Mouse (Mus musculus): ENCODE results near the gene Grap.

The Grap gene

GRCm38 (mm10) chr11:61683907-61684731 lies 31.1 kb downstream of the Grap start, which contains the start of gene Fam83g:
Gene Fam83g (plus strand): TSS chr11:61684091.
- DNase-seq (ENCODE audit: low spot score) = peak; percentile 74

- no peak for DNase-seq (ENCODE audit: low spot score)
These were observed 32.2 kb downstream of the Grap start for GRCm38 (mm10) chr11:61685119-61685725.

DNA sequence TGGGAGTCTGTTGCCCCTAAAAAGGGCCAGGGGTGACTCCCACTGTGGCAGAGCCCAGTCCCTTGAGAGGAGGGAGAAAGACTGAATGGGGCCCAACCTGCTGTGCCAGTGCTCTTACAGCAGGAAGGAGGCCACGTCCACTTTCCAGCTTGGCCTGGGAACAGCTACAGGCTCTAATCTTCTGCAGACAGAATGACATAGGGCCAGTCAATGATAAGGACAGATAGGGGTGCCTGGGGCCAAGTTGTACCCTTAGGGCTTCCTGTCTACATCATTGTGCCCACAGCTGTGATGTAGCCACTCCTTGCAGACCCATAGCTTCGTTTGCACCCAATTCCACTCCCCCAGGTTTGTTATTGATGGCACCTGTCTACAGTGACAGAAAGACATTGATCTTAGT lies 33.1 kb downstream of the Grap start:
- no peak for DNase-seq (ENCODE audit: low spot score)

GRCm38 (mm10) chr11:61686906-61687453 lies 33.9 kb downstream of the Grap start:
- no peak for DNase-seq (ENCODE audit: low spot score)

DNA sequence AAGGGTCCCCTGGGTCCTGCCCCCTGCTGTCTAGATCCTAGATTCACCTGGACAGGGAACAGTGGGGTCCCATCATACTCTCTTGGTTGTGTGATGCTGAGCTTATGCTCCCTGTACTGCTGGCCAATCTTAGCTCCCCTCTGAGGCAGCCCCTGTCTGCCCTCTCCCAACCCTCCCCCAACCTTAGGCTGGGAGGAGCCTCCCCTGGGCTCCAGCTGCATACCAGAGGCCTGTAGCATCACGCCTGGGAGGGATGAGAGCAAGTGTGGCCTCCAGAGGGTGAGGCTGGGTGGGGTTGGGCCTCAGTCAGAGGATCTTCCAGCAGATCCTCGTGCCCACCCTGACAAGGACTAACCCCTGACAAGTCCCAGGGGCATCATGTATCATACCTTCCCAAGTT lies 34.5 kb downstream of the Grap start:
- DNase-seq (ENCODE audit: low spot score) = no peak

DNA sequence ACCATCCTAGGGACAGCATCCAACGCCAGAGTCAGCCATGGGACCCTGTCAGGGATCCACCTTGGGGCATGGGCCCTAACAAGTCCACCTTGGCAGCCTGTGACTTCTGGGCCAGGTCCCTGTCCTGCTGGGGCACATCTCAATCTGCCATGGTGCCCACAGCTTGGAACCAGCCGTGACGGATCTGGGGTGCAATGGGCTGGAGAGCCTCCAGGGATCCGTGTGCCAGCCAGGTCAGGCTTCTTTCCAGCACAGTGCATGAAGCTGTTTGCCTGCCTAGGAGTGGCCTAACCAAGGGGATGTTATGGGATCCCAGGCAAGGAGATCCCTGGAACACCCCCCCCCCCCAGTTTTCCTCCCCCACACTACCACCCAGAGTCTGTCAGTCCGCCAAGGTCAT lies 39.9 kb downstream of the Grap start:
- no peak for DNase-seq (ENCODE audit: low spot score)

- DNase-seq (ENCODE audit: low spot score) = no peak
These were observed 45.8 kb downstream of the Grap start for GRCm38 (mm10) chr11:61698852-61699251.

DNA sequence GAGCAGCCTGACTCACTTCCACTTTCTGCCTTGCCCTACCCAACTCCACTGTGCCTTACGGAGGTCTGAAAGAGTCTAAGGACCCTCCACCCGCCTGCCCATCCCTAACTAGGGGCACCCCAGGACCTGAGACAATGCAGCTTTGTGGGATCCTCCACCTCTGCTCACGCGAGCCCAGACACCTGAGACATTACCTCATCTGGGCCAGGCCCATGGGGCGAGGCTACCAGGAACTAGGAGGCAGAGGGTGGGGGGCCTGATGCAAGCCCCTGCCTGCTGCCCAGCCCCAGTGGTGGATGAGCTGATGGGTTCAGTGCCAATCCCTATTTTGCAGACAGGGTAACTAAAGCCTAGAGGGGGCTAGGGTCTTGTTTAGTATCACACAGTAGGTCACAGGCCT lies 46.4 kb downstream of the Grap start:
- DNase-seq (ENCODE audit: low spot score) = no peak

DNA sequence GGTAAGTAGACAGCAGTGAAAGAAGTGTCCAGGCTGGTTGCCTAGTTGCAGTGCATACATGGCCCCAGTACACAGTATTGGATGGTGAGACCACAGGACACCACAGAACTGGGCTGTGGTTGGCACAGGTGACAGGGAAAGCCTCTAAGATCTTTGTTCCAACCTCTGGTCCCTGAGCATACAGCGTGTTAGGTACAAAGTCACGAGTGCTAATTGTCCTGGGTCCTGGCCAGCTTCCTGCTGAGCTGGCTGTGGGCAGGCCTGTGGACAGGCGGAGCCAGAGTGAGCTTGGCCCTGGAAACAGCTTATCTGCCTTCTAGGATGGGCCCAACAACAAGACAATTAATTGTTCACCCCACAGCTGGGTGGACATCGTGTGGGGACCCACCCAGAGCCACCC lies 46.9 kb downstream of the Grap start:
- DNase-seq (ENCODE audit: low spot score) = no peak

- DNase-seq (ENCODE audit: low spot score) = peak; percentile 36
These were observed 48.6 kb downstream of the Grap start for GRCm38 (mm10) chr11:61701696-61702095.

DNA sequence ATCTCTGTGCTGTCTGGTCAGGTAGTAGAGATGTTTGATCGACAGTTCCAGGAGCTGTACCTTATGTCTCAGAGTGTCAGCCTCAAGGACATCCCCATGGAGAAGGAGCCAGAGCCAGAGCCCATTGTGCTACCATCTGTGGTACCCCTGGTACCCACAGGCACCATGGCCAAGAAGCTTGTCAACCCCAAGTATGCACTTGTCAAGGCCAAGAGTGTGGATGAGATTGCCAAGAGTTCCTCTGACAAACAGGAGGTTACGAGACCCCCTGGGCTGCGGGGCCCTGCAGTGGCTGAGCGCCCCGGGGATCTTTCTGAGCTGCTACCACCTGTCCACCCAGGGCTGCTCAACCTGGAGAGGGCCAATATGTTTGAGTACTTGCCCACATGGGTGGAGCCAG lies 49.4 kb downstream of the Grap start:
- DNase-seq (ENCODE audit: low spot score) = no peak

DNA sequence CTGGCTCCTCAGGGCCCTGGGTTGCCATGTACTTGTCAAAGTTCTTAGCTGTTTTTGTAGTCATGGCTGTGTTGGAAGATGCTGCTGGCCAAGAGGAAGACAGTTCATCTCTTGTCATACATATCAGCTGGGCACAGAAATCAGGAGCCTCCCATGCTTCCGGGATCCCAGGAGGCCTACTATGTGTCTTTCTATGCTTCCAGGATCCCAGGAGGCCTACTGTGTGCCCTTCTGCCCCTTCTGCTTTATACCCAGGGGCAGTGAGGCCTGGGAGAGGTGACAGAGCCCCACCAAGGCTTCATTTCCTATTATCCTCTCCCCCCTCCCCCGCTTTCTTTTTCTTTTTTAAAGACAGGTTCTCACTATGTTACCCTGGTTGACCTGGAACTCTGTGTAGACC lies 52.5 kb downstream of the Grap start:
- DNase-seq (ENCODE audit: low spot score) = no peak

DNA sequence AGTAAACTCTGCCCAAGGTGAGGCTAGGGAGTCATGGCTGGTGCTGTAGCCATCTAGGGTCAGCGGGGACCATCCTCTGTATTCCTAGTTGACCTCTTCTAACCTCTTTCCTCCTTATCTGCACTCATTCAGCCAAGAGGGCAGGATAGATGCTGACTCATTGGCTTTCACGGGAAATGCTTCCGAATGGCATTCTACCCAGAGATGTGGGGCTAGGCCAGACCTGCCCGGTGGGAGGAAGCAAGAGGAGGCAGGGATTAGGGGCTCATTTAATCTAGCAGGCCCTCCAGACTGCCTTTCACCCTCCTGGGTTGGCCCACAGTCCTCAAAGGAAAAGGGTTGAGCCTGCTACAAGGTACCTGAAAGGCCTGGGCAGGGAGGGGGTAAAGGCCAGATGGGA lies 53.2 kb downstream of the Grap start:
- no peak for DNase-seq (ENCODE audit: low spot score)

- no peak for DNase-seq (ENCODE audit: low spot score)
These were observed 55.9 kb downstream of the Grap start for GRCm38 (mm10) chr11:61708928-61709327.

GRCm38 (mm10) chr11:61713157-61713855 lies 60.2 kb downstream of the Grap start:
- no peak for DNase-seq (ENCODE audit: low spot score)

DNA sequence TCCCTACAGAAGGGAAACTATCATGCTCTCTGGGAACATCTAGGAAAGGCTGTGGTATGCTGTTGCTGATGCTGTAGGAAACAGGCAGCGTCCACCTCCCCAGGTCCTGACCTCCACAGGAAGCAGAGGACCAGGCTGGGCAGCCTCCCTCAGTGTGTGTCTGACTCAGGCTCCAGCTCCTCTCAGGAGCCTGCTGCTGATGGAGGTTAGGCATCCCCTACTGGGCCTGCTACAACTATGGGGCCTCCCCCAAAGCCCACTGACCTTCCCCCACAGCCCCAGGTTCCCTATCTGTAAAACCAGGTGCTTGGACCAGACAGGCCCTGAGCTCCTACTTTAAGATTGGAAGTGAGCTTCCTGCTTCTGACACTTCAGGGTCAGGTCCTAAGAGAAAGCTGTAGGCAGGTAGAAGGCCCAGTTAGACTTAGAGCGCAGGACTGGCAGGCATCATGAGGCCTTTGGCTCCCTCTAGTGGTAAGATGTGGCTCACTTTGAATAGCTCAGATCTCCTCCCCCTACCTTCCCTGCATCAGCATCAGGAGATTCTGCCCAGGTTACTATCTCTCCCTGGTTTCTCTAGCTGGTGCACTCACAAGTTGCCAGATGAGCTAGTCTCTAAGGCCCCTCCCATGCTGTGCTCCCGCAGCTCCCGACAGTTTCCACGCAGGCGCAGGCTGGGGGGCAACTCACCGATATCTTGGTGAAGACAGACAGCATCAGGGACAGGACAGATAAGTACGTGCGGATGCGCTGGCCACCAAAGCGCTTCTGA lies 61.5 kb downstream of the Grap start:
- DNase-seq (ENCODE audit: low spot score) = peak; percentile 93

- DNase-seq (ENCODE audit: low spot score) = no peak
These were observed 62.1 kb downstream of the Grap start for GRCm38 (mm10) chr11:61715130-61715529.

DNA sequence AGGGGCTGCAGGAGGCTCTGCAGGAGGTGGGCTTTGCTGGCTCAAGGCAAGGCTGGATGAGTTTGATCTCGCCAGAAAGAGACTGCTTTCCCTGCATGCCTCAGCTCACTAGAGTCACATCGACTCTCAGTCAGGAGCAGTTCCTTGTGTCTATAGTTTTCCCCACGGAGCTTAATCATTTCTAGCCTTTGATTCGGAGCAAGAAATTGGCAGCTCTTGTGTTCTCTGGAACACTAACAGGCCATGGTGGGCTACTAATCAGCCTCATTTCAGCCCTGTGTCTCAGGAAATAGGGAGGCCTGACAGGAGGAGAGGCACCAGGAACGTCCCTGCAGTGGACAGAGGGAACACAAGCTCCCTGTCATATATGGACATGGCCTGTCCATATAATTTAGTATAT lies 64.9 kb downstream of the Grap start:
- no peak for DNase-seq (ENCODE audit: low spot score)

DNA sequence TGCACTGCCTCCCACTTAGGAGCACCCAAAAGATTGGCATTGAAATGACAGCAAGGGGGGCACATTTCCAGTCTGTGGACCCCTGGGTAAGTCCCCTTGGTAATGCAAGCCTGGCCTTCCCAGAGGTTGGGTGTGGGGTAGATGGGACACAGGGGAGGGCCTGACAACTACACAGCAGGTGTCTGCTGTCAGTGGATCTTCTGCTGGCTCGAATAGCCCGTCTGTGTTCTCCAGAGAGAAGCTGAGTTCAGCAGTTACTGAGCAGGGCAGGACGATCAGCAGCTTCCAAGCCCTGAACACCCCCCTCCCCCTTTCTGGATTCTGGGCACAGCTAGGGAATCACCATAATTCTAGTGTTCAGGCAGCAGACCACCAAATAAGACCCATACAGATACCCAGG lies 66.3 kb downstream of the Grap start:
- no peak for DNase-seq (ENCODE audit: low spot score)

GRCm38 (mm10) chr11:61719826-61720225 lies 66.8 kb downstream of the Grap start:
- DNase-seq (ENCODE audit: low spot score) = no peak

GRCm38 (mm10) chr11:61720636-61721035 lies 67.6 kb downstream of the Grap start, which contains the start of gene Slc5a10:
Gene Slc5a10 (minus strand): TSS chr11:61720826.
- DNase-seq (ENCODE audit: low spot score) = no peak

DNA sequence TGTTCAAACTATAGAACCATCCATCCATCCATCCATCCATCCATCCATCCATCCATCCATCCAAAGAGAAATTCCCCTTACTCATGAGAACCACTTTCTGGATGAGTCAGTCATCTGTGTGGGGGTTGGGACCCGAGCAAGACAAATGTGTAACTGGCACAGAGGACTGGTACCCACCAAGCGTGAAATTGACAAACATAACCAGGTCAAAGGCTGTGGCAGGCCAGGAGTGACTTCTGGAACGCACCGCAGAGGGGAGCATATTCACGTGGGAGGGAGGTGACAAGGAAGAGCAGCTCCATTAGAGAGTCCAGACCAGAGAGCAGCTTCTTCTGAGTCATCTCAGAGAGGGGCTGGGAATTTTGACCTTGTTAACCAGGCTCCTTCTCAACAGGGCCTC lies 69.0 kb downstream of the Grap start:
- no peak for DNase-seq (ENCODE audit: low spot score)
